Mouse (Mus musculus) forebrain, embryonic 12.5 days (tissue): ENCODE measurements around the gene Agbl2. TPM values are rescaled to one million over a fixed set of nuclear protein-coding genes. Genes with fewer than 3 reads are reported as not detected.

Source experiments
- ATAC-seq: fragments of 200-750 bp; cut with Nextera tagmentation; 2 replicates; pipeline ENCODE4 v1.8.0; 2017; ENCODE audit warnings: moderate TSS enrichment; ENCODE audit not compliant: low FRiP score
- H3K27ac ChIP-seq: fragments of 300-500 bp; sonication (generic); 2 replicates; pipeline ENCODE4 v1.5.1; 2016; ENCODE audit warnings: mild to moderate bottlenecking
- H3K27me3 ChIP-seq: fragments of 300-500 bp; sonication (generic); 2 replicates; pipeline ENCODE4 v1.6.1; 2016; ENCODE audit warnings: mild to moderate bottlenecking
- H3K36me3 ChIP-seq: fragments of 300-500 bp; sonication (generic); replicated peaks from 2 replicates; pipeline ENCODE4 v1.6.1; 2016; ENCODE audit warnings: mild to moderate bottlenecking
- H3K4me1 ChIP-seq: fragments of 300-500 bp; sonication (generic); 2 replicates; pipeline ENCODE4 v1.6.1; 2016
- H3K4me2 ChIP-seq: fragments of 300-500 bp; sonication (generic); 2 replicates; pipeline ENCODE4 v1.6.1; 2016; ENCODE audit warnings: mild to moderate bottlenecking, moderate library complexity
- H3K4me3 ChIP-seq: fragments of 300-500 bp; sonication (generic); replicated peaks from 2 replicates; pipeline ENCODE4 v1.5.1; 2016; ENCODE audit warnings: mild to moderate bottlenecking
- H3K9ac ChIP-seq: fragments of 300-500 bp; sonication (generic); 2 replicates; pipeline ENCODE4 v1.6.1; 2016; ENCODE audit warnings: mild to moderate bottlenecking
- H3K9me3 ChIP-seq: fragments of 300-500 bp; sonication (generic); 2 replicates; pipeline ENCODE4 v1.6.1; 2016
- WGBS: fragments of 180-500 bp; shearing (Covaris S2); methylation state at CpG from one replicate; pipeline ENCODE4 v1.1.7; 2016; 5-methylcytosine and 5-hydroxymethylcytosine counted together
- polyA plus RNA-seq: library from polyadenylated mRNA; unstranded; fragments of >200 nt; fragmentation: Nextera tagmentation; extraction: Ambion mirVana; gene quantifications from 2 replicates; pipeline ENCODE4 v1.2.1, GENCODE M21; 2016

The Agbl2 gene
- polyA plus RNA-seq, result 0.69 and 0.82 TPM in 2 replicates

DNA sequence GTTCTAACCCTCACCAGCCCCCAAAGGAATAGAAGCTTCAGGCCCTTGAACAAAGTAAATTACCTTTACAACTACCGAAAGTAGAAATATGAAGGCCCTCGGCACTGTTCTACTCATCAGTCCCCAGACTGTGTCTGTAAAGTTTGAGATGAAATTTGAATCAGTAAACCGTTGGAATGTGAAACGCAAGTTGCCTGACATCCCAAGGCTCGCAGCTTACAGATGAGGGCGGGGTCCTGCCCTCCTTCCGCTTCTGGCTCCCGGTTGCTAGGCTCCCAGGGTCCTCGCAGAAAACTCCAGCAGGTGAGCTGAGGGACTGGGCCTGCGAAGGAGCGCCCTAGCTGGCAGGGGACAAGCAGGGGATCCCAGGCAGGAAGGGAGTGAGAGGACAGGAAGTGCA, at the start of gene Agbl2:
Agbl2 (plus strand) TSS at position 270 of the 400 bp plus-strand sequence.
- peak within 1 kb of the TSS; percentile 72 for H3K4me2 ChIP-seq
- WGBS, result 4% methylated on average over 11 of the region's 11 CpGs
- peak within 1 kb of the TSS; percentile 47 for H3K9ac ChIP-seq
- no peaks in the 10 kb centered on the region for H3K9me3 ChIP-seq
- peaks cover 34% of the 10 kb centered on the region for H3K36me3 ChIP-seq
- no peak within 1 kb of the TSS for H3K27ac ChIP-seq
- peak within 1 kb of the TSS; percentile 35 for H3K4me3 ChIP-seq
- peaks cover 14% of the 10 kb centered on the region for H3K4me1 ChIP-seq
- H3K27me3 ChIP-seq, result peaks cover 15% of the 10 kb centered on the region
- peak; percentile 40 for ATAC-seq

DNA sequence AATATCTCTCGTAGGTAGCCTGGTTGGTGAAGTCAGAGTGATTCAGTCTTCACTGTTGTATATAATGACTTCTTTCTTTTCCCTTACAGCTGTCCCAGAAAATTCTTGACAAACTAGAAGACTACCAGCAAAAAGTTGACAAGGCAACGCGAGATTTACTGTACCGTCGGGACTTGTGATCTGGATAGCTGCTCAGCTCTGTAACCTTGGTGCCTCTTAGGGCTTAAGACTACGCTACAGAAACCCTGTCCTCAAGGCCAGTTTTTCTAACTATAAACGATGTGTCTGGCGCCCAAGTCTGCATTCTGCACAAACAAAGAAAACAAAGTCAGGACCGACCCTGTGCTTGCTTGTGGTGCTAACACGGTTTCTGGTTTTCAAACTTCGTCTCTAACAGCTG, 47.2 kb upstream of the Agbl2 start:
- no peak for ATAC-seq
- no peak overlapping the region for H3K9ac ChIP-seq
- no peaks in the 10 kb centered on the region for H3K27me3 ChIP-seq
- WGBS, result 92% methylated on average over 11 of the region's 11 CpGs
- no peak overlapping the region for H3K4me2 ChIP-seq
- H3K4me1 ChIP-seq, result no peaks in the 10 kb centered on the region
- H3K9me3 ChIP-seq, result no peaks in the 10 kb centered on the region
- H3K36me3 ChIP-seq, result peaks cover 72% of the 10 kb centered on the region
- H3K27ac ChIP-seq, result no peak overlapping the region
- no peak overlapping the region for H3K4me3 ChIP-seq

DNA sequence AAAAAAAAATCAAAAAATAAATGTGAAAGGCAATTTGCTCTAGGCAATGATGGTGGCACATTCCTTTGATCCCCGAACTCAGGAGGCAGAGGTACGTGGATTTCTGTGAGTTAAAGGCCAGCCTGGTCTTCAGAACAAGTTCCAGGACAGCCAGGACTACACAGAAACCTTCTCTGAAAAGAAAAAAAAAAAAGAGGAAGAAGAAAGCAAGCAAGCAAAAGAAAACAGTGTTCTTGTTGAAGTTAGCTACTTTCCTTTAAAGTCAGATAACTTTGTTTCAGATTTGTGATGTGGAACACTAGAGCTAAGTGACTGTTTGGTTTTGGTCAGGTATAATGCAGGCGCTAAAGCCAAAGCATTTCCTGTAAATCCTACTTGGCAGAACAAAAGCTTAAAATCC, 43.7 kb upstream of the Agbl2 start:
- no peak overlapping the region for H3K4me2 ChIP-seq
- H3K36me3 ChIP-seq, result peaks cover 39% of the 10 kb centered on the region
- no peak overlapping the region for H3K4me3 ChIP-seq
- H3K9ac ChIP-seq, result no peak overlapping the region
- H3K27ac ChIP-seq, result no peak overlapping the region
- ATAC-seq, result no peak
- H3K9me3 ChIP-seq, result no peaks in the 10 kb centered on the region
- no peaks in the 10 kb centered on the region for H3K4me1 ChIP-seq
- H3K27me3 ChIP-seq, result no peaks in the 10 kb centered on the region
- 92% methylated on average over 3 of the region's 3 CpGs for WGBS

DNA sequence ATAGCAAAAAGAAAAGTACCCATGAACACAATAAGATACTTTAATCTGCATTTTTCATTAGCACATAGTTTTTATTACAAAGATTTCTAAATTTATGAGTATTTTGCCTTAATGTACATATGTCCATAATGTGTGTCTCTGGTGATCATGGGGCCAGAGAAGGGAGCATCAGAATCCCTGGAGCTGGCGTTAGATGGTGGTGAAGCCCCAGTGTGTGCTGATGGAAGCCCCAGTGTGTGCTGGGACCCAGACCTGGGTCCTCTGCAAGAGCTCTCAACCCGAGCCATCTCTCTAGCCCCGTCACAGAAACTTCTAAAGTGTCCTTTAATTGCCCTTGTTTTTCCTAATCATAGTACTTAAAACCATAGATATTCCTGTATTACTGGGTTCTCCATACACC, 43.2 kb upstream of the Agbl2 start:
- 91% methylated on average over 3 of the region's 3 CpGs for WGBS
- Histone ChIP-seq H3K36me3 (peaks cover 34% of the 10 kb centered on the region), H3K27ac (no peak overlapping the region), H3K4me2 (no peak overlapping the region), H3K27me3 (no peaks in the 10 kb centered on the region), H3K9ac (no peak overlapping the region), H3K4me3 (no peak overlapping the region), H3K9me3 (no peaks in the 10 kb centered on the region), H3K4me1 (0 out of 2 replicates have a peak, but pooled peaks cover 2% of the 10 kb centered on the region)
- no peak for ATAC-seq

DNA sequence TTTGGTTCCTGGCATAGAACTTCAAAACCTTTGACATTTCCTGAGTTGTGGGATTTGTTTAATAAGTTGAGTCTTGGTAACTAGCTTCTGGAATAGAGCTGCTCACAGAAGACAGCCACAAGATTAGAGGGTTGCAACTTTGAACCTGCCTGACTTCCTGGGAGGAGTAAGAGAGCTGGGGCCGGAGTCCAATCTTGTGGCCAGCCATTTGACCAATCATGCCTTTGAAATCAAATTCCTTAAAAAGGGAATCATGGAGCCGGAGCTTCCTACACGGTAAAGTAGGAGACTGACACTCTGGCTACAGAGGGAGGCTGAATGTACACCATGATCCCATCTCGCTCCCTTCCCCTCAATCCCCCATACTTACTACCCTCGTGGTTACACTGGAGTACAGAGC, 42.6 kb upstream of the Agbl2 start:
- peaks cover 5% of the 10 kb centered on the region; the same call in 1 of the 2 replicates for H3K4me1 ChIP-seq
- H3K4me3 ChIP-seq, result no peak overlapping the region
- H3K4me2 ChIP-seq, result no peak overlapping the region
- no peaks in the 10 kb centered on the region for H3K9me3 ChIP-seq
- ATAC-seq, result no peak
- H3K27ac ChIP-seq, result no peak overlapping the region
- WGBS, result 89% methylated on average over 5 of the region's 5 CpGs
- H3K36me3 ChIP-seq, result peaks cover 28% of the 10 kb centered on the region
- no peak overlapping the region for H3K9ac ChIP-seq
- no peaks in the 10 kb centered on the region for H3K27me3 ChIP-seq

DNA sequence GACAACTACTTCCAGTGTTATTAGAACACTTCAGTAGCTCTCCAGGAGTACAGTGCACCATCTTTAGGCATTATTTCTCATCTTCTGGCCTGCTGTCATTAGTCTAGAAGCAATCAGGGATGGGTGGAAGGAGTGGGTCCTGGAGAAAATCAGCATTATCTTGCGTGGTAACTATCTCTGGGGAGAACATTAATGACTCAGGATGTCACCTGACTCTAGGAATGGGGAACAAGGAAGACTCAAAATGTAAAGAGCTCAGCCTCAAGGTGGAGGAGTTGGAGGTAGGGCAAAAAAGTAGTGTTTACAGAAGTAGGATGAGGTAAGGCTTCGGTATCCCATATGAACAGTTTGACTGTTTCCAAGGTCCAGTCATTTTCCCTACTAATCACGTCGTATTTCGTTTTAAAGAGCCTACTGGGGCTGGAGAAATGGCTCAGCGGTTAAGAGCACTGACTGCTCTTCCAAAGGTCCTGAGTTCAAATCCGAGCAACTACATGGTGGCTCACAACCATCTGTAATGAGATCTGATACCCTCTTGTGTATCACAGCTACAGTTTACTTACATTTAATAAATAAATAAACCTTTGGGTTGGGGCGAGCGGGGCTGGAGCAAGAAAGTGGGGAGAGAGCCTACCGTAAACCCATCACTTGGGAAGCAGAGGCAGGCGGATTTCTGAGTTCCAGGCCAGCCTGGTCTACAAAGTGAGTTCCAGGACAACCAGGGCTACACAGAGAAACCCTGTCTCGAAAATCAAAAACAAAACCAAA, 38.1 kb upstream of the Agbl2 start:
- H3K27ac ChIP-seq, result peak overlapping the region; percentile 93
- peak overlapping the region; percentile 53 for H3K4me2 ChIP-seq
- H3K9me3 ChIP-seq, result no peaks in the 10 kb centered on the region
- ATAC-seq, result peak; percentile 1; the same call in 1 of the 2 replicates
- H3K27me3 ChIP-seq, result no peaks in the 10 kb centered on the region
- peaks cover 30% of the 10 kb centered on the region for H3K4me1 ChIP-seq
- 74% methylated on average over 12 of the region's 12 CpGs for WGBS
- peak overlapping the region; percentile 34 for H3K4me3 ChIP-seq
- H3K36me3 ChIP-seq, result peaks cover 18% of the 10 kb centered on the region
- 0 out of 2 replicates have a peak overlapping the region, but pooled peaks have one; percentile 9 for H3K9ac ChIP-seq

DNA sequence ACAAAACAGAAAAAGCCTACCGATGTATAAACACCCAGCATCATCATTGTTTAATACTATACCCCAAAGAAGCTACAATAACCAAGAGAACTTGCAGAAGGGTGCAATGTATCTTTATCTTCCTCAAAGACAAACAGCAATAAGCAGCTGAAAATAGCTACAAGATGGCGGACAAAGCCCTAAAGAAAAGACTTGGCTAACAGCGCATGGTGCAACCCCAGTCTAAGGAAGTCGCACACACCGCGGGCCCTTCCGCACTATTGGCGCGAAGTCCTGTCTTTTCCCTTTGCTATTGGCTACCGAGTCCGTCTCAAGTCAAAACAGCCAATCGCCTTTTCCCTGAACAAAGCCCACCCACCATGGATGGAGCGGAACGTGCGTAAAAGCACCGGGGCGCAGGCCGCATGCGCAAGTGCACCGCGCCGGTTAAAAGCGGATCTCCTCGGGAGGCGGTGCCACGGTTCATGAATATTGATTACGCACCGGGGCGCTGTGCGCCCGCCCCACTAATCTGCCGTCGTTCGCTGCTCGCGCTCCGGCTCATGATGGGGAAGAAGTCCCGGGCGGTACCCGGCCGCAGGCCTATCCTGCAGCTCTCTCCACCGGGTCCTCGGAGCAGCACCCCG, 37.4 kb upstream of the Agbl2 start, which contains the start of gene Fnbp4:
Fnbp4 (plus strand) TSS at position 318 of the 626 bp plus-strand sequence.
- peak within 1 kb of the TSS; percentile 97 for H3K9ac ChIP-seq
- H3K27me3 ChIP-seq, result no peaks in the 10 kb centered on the region
- peaks cover 33% of the 10 kb centered on the region for H3K4me1 ChIP-seq
- H3K27ac ChIP-seq, result peak within 1 kb of the TSS; percentile 98
- H3K36me3 ChIP-seq, result peaks cover 22% of the 10 kb centered on the region
- ATAC-seq, result peak; percentile 99
- WGBS, result under 1% methylated on average over 44 of the region's 44 CpGs
- peak within 1 kb of the TSS; percentile 85 for H3K4me2 ChIP-seq
- H3K4me3 ChIP-seq, result peak within 1 kb of the TSS; percentile 93
- no peaks in the 10 kb centered on the region for H3K9me3 ChIP-seq

DNA sequence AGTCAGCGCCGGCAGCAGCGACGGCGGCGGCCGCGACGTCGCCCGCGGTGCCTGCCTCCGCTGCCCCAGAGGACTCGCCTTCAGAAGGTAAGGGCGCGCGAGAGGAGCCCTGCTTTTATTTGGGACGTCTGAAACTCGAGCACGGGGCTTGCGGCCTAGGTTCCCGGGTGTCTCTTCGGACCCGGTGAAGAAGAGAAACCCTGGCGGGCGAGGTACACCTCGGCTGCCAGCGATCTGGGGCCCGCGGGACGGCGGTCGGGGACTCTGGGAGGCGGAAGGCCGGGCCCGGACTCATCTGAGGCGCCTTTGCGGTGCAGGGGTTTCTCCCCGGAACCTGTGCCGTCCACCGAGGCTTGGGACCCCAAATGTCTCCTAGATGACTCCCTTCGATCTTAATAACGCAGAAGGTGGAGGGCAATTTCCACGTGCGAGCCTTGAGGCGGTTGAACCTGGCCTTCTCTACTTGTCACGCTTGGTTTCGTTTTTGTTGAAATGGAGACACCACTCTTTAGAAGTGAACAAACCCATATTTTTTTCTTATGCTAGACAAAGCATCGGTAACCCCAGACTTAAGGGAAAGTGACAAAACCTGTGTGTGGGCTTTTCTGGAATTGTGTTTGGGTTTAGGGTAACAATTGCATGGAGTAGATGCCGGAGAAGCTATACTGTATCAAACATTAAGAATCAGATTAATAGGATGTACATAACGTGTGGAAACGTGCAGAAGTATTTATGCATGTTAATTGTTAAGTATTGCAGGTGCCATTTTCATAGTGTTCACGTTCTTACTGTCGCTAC, 36.6 kb upstream of the Agbl2 start:
- H3K4me2 ChIP-seq, result peak overlapping the region; percentile 85
- under 1% methylated on average over 54 of the region's 54 CpGs for WGBS
- peaks cover 28% of the 10 kb centered on the region for H3K36me3 ChIP-seq
- H3K9ac ChIP-seq, result peak overlapping the region; percentile 97
- peak; percentile 31 for ATAC-seq
- peak overlapping the region; percentile 98 for H3K27ac ChIP-seq
- no peaks in the 10 kb centered on the region for H3K9me3 ChIP-seq
- peaks cover 33% of the 10 kb centered on the region for H3K4me1 ChIP-seq
- no peaks in the 10 kb centered on the region for H3K27me3 ChIP-seq
- H3K4me3 ChIP-seq, result peak overlapping the region; percentile 93

DNA sequence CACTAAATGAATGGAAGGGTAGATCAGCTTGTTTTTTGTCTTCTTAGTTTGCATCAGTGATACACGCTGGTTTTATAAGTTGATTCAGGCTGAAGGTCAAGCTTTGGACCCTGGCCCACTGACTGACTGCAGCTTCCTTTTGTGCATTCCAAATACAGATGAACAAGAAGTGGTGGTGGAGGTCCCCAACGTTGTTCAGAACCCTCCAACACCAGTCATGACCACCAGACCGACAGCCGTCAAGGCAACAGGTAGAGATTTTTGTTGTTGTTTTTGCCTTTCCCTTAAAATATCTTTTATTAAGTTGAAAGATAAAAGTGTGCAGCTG, 36.0 kb upstream of the Agbl2 start:
- Histone ChIP-seq H3K36me3 (peaks cover 34% of the 10 kb centered on the region), H3K27me3 (no peaks in the 10 kb centered on the region), H3K4me2 (peak overlapping the region; percentile 85), H3K27ac (no peak overlapping the region), H3K4me3 (peak overlapping the region; percentile 93), H3K9me3 (no peaks in the 10 kb centered on the region), H3K9ac (peak overlapping the region; percentile 97), H3K4me1 (peaks cover 33% of the 10 kb centered on the region)
- ATAC-seq, result no peak
- 16% methylated on average over 4 of the region's 4 CpGs for WGBS

DNA sequence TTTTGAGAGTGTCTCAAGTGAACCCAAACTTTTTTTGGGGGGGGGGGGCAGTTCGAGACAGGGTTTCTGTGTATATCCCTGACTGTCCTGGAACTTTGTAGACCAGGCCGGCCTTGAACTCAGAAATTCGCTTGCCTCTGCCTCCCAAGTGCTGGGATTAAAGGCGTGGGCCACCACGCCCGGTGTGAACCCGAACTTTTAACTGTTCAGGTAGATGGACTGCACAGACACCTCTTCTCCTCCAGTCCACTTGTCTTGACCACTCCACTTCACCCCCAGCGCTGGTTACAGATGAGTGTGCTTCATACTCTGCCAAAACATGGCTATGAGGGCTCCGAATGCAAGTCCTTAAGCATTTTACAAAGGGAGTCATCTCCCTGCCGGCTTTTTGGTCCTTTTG, 35.4 kb upstream of the Agbl2 start:
- no peaks in the 10 kb centered on the region for H3K9me3 ChIP-seq
- H3K27me3 ChIP-seq, result no peaks in the 10 kb centered on the region
- peak overlapping the region; percentile 85 for H3K4me2 ChIP-seq
- H3K27ac ChIP-seq, result no peak overlapping the region
- H3K36me3 ChIP-seq, result peaks cover 35% of the 10 kb centered on the region
- peaks cover 33% of the 10 kb centered on the region for H3K4me1 ChIP-seq
- ATAC-seq, result no peak
- H3K4me3 ChIP-seq, result peak overlapping the region; percentile 93
- 90% methylated on average over 10 of the region's 10 CpGs for WGBS
- H3K9ac ChIP-seq, result no peak overlapping the region

DNA sequence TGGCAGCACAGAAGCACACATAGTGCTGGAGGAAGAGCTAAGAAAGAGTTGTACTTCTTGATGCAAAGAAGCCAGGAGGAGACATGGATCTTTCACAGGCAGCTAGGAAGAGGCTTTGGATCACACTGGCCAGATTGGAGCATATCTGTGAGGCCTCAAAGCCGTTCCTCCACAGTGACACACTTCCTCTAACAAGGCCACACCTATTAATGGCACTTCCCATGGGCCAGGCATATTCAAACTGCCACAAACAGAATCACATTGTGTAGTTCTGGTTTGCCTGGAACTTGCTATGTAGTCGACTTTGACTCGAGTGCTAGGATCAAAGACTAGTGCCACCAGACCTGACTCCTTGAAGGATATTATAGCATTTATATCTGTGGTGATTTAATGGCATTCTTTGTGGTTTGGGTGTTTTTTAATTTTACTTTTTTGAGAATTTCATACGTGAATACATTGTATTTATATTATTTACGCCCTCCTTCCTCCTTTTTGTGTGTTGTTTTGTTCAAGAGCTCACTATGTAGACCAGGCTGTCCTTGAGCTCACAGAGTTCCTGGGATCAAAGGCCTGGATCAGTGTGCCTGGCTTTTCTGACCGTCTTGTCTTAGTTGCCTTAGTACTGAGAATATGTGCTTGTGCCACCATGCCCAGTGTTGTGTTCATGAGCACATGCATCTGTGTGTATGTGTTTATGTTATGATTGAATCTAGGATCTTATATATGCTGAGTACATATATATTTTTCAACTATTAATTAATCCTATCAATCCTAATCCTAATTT, 32.7 kb upstream of the Agbl2 start:
- H3K4me1 ChIP-seq, result peaks cover 28% of the 10 kb centered on the region
- no peak overlapping the region for H3K27ac ChIP-seq
- H3K4me3 ChIP-seq, result no peak overlapping the region
- H3K9me3 ChIP-seq, result no peaks in the 10 kb centered on the region
- H3K27me3 ChIP-seq, result no peaks in the 10 kb centered on the region
- H3K36me3 ChIP-seq, result peaks cover 61% of the 10 kb centered on the region
- no peak for ATAC-seq
- 80% methylated on average over 6 of the region's 6 CpGs for WGBS
- no peak overlapping the region for H3K4me2 ChIP-seq
- H3K9ac ChIP-seq, result no peak overlapping the region
